Mouse (Mus musculus): ENCODE results near the gene Itpa. TPM values are rescaled to one million over a fixed set of nuclear protein-coding genes. Genes with fewer than 3 reads are reported as not detected.

The Itpa gene
- polyA plus RNA-seq, 1 experiment from 2014 or later: 77.0 TPM

DNA sequence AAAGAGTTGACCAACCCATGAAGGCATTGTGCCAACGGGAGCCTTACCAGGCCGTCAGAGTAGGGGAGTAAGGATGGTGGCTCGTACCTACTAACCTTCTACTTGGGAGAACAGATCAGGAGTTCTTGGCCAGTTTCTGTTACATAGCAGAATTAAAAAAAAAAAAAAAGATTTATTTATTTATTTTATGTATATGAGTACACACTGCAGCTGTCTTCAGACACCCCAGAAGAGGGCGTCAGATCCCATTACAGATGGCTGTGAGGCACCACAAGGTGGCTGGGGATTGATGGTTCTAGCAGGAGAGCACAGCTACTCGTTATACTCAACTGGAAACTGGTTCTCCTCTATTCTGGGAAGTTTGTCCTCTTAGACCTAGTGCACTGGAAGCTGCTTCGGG lies 37.8 kb downstream of the Itpa start:
- H3K9me3 ChIP-seq (ENCODE audit: control insufficient read depth, low read length): no peaks in the 10 kb centered on the region
- 77% methylated on average over 6 of the region's 6 CpGs for WGBS

DNA sequence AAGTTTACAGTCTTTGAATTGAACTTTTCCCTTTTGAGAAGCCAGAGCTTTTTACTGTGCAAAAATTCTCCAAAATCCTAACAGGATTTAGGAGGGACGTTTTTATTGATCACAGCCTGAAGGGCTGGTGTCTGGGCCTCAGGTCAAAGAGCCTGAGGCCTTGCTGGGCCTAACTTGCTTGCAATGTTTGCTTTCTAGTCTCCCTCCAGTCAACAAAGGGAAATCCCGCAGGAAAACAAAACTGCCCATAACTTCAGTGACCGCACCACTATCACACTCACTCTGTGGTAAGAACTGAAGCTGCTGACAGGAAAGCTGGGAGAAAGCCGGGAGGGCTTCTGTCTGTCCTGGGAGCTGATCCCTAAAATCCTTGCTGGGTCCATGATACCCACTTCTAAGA lies 39.2 kb downstream of the Itpa start:
- Histone ChIP-seq H3K4me3 (ENCODE audit: control insufficient read depth in 1 of 2, insufficient read depth in 1 of 2, low read depth in 1 of 2, low read length in 2 of 2) (no peak overlapping the region), H3K27me3 (ENCODE audit: control insufficient read depth, insufficient read depth, low read length) (no peaks in the 10 kb centered on the region), H3K9ac (ENCODE audit: low read length) (no peak overlapping the region), H3K4me2 (ENCODE audit: low read length) (no peak overlapping the region), H3K4me1 (ENCODE audit: control insufficient read depth in 2 of 2, insufficient read depth in 2 of 2, low read length in 2 of 2) (peaks cover 4 to 12% of the 10 kb centered on the region in 2 experiments; a peak in 3 of 4 replicates), H3K27ac (replicated peaks in 1 of 2; ENCODE audit: control insufficient read depth in 1 of 2, insufficient read depth in 1 of 2, low read depth in 2 of 2, low read length in 2 of 2) (no peak overlapping the region), H3K9me3 (ENCODE audit: control insufficient read depth, low read length) (no peaks in the 10 kb centered on the region), H3K36me3 (ENCODE audit: control insufficient read depth, insufficient read depth, low read length) (peaks cover 44% of the 10 kb centered on the region)
- ATAC-seq (ENCODE audit: insufficient number of reproducible peaks, insufficient read depth, low FRiP score, low read depth): no peak
- WGBS: 57% methylated on average over 4 of the region's 4 CpGs

More for the DNA sequence above, 37.8 kb downstream of the Itpa start:
- Histone ChIP-seq H3K9ac (ENCODE audit: low read length) (no peak overlapping the region), H3K36me3 (ENCODE audit: control insufficient read depth, insufficient read depth, low read length) (peaks cover 29% of the 10 kb centered on the region), H3K27ac (replicated peaks in 1 of 2; ENCODE audit: control insufficient read depth in 1 of 2, insufficient read depth in 1 of 2, low read depth in 2 of 2, low read length in 2 of 2) (no peak overlapping the region), H3K4me2 (ENCODE audit: low read length) (no peak overlapping the region), H3K4me1 (ENCODE audit: control insufficient read depth in 2 of 2, insufficient read depth in 2 of 2, low read length in 2 of 2) (peaks cover 4 to 12% of the 10 kb centered on the region in 2 experiments; a peak in 3 of 4 replicates), H3K27me3 (ENCODE audit: control insufficient read depth, insufficient read depth, low read length) (no peaks in the 10 kb centered on the region), H3K4me3 (ENCODE audit: control insufficient read depth in 1 of 2, insufficient read depth in 1 of 2, low read depth in 1 of 2, low read length in 2 of 2) (no peak overlapping the region)
- ATAC-seq (ENCODE audit: insufficient number of reproducible peaks, insufficient read depth, low FRiP score, low read depth): no peak

DNA sequence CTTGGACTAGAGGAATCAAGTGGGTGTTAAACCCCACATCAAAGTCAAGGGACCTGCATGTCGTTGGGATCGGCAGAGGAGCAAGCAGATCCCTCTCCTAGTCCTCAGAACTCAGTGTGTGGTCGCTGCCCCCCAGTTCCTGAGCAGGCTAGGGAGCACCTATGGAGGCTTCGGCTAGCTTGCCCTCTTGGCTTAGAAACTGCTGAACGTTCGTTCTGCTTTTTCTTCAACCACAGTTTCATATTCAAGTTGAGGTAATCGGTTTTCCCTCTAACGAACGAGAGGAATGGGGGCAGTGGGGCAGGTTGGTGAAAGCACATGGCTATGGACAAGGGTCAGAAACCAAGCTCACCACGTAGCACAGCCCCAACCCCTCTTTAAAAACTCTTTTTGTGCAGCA lies 39.6 kb downstream of the Itpa start:
- no peak for ATAC-seq (ENCODE audit: insufficient number of reproducible peaks, insufficient read depth, low FRiP score, low read depth)
- Histone ChIP-seq H3K4me2 (ENCODE audit: low read length) (no peak overlapping the region), H3K9me3 (ENCODE audit: control insufficient read depth, low read length) (no peaks in the 10 kb centered on the region), H3K27ac (replicated peaks in 1 of 2; ENCODE audit: control insufficient read depth in 1 of 2, insufficient read depth in 1 of 2, low read depth in 2 of 2, low read length in 2 of 2) (no peak overlapping the region), H3K27me3 (ENCODE audit: control insufficient read depth, insufficient read depth, low read length) (no peaks in the 10 kb centered on the region), H3K36me3 (ENCODE audit: control insufficient read depth, insufficient read depth, low read length) (peaks cover 48% of the 10 kb centered on the region), H3K4me3 (ENCODE audit: control insufficient read depth in 1 of 2, insufficient read depth in 1 of 2, low read depth in 1 of 2, low read length in 2 of 2) (no peak overlapping the region), H3K4me1 (ENCODE audit: control insufficient read depth in 2 of 2, insufficient read depth in 2 of 2, low read length in 2 of 2) (peaks cover 4 to 12% of the 10 kb centered on the region in 2 experiments; a peak in 3 of 4 replicates), H3K9ac (ENCODE audit: low read length) (no peak overlapping the region)
- WGBS: 64% methylated on average over 10 of the region's 10 CpGs

DNA sequence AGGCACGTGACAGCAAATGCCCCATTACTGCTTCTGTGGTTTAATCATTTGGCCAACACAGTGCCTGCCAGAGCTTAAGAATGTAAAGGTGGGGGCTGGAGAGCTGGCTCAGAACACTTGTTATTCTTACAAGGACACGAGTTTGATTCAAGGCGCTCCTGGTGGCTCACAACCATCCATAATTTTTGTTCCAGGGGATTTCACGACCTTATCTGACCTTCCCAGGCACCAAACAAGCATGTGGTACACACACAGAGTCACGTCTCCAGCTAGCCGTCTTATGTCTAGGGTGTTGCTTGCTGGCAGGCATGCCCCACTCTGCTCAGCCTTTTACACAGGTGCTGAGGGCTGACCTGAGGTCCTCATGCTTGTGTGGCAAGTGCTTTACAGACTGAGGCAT lies 50.5 kb downstream of the Itpa start:
- Histone ChIP-seq H3K36me3 (ENCODE audit: control insufficient read depth, insufficient read depth, low read length) (peaks cover 95% of the 10 kb centered on the region), H3K4me1 (ENCODE audit: control insufficient read depth in 2 of 2, insufficient read depth in 2 of 2, low read length in 2 of 2) (no peaks in the 10 kb centered on the region), H3K9me3 (ENCODE audit: control insufficient read depth, low read length) (no peaks in the 10 kb centered on the region), H3K27me3 (ENCODE audit: control insufficient read depth, insufficient read depth, low read length) (no peaks in the 10 kb centered on the region), H3K4me2 (ENCODE audit: low read length) (no peak overlapping the region), H3K9ac (ENCODE audit: low read length) (no peak overlapping the region), H3K27ac (replicated peaks in 1 of 2; ENCODE audit: control insufficient read depth in 1 of 2, insufficient read depth in 1 of 2, low read depth in 2 of 2, low read length in 2 of 2) (no peak overlapping the region), H3K4me3 (ENCODE audit: control insufficient read depth in 1 of 2, insufficient read depth in 1 of 2, low read depth in 1 of 2, low read length in 2 of 2) (no peak overlapping the region)
- 66% methylated on average over 6 of the region's 6 CpGs for WGBS
- no peak for ATAC-seq (ENCODE audit: insufficient number of reproducible peaks, insufficient read depth, low FRiP score, low read depth)

DNA sequence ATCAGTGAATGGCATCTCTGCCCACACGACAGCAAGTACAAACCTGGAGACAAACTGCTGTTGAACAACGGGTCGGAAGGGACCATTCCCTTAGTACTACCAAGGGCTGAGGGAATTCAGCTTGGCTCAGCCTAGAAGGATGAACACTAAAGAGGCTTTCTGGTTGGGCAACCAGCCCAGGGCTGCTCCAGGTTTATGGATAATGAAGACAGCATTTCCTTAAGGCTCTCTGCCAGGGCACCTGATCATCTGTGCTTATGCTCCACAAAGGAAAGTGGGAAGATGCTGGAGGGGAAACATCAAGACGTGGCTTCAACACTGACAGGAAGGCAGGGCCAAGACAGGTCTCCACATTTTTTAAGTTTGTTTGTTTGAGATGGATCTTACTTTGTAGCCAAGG lies 57.0 kb downstream of the Itpa start:
- Histone ChIP-seq H3K36me3 (ENCODE audit: control insufficient read depth, insufficient read depth, low read length) (peaks cover 98% of the 10 kb centered on the region), H3K4me3 (ENCODE audit: control insufficient read depth in 1 of 2, insufficient read depth in 1 of 2, low read depth in 1 of 2, low read length in 2 of 2) (no peak overlapping the region), H3K4me2 (ENCODE audit: low read length) (no peak overlapping the region), H3K4me1 (ENCODE audit: control insufficient read depth in 2 of 2, insufficient read depth in 2 of 2, low read length in 2 of 2) (no peaks in the 10 kb centered on the region), H3K9ac (ENCODE audit: low read length) (no peak overlapping the region), H3K27me3 (ENCODE audit: control insufficient read depth, insufficient read depth, low read length) (no peaks in the 10 kb centered on the region), H3K27ac (replicated peaks in 1 of 2; ENCODE audit: control insufficient read depth in 1 of 2, insufficient read depth in 1 of 2, low read depth in 2 of 2, low read length in 2 of 2) (no peak overlapping the region), H3K9me3 (ENCODE audit: control insufficient read depth, low read length) (no peaks in the 10 kb centered on the region)
- 89% methylated on average over 4 of the region's 4 CpGs for WGBS
- ATAC-seq (ENCODE audit: insufficient number of reproducible peaks, insufficient read depth, low FRiP score, low read depth): no peak

DNA sequence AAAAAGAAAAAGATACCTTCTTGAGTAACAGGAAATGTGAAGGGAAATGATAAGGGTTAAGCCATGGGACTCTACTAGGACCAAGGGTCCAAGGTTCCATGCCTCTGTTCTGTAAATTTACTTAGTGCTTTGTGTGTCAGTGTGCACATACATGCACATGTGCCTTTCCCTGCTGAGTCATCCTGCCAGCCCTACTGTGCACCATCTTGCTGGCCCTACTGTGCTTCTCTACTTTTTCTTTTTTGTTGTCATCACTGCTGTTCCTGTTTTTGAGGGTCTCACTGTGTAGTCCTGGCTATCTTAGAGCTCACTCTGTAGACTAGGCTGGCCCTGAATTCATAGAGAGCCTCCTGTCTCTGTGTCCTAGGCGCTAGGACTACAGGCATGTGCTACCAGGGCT lies 60.3 kb downstream of the Itpa start:
- H3K9me3 ChIP-seq (ENCODE audit: control insufficient read depth, low read length): no peaks in the 10 kb centered on the region; the same call in 1 of the 2 replicates
- no peak overlapping the region for H3K4me3 ChIP-seq (ENCODE audit: control insufficient read depth in 1 of 2, insufficient read depth in 1 of 2, low read depth in 1 of 2, low read length in 2 of 2)
- no peaks in the 10 kb centered on the region for H3K4me1 ChIP-seq (ENCODE audit: control insufficient read depth in 2 of 2, insufficient read depth in 2 of 2, low read length in 2 of 2)
- ATAC-seq (ENCODE audit: insufficient number of reproducible peaks, insufficient read depth, low FRiP score, low read depth): no peak
- H3K4me2 ChIP-seq (ENCODE audit: low read length): no peak overlapping the region
- WGBS: 86% methylated on average over 1 of the region's 1 CpGs
- H3K36me3 ChIP-seq (ENCODE audit: control insufficient read depth, insufficient read depth, low read length): peaks cover 96% of the 10 kb centered on the region
- H3K9ac ChIP-seq (ENCODE audit: low read length): no peak overlapping the region
- no peaks in the 10 kb centered on the region for H3K27me3 ChIP-seq (ENCODE audit: control insufficient read depth, insufficient read depth, low read length)
- no peak overlapping the region for H3K27ac ChIP-seq (replicated peaks in 1 of 2; ENCODE audit: control insufficient read depth in 1 of 2, insufficient read depth in 1 of 2, low read depth in 2 of 2, low read length in 2 of 2)

DNA sequence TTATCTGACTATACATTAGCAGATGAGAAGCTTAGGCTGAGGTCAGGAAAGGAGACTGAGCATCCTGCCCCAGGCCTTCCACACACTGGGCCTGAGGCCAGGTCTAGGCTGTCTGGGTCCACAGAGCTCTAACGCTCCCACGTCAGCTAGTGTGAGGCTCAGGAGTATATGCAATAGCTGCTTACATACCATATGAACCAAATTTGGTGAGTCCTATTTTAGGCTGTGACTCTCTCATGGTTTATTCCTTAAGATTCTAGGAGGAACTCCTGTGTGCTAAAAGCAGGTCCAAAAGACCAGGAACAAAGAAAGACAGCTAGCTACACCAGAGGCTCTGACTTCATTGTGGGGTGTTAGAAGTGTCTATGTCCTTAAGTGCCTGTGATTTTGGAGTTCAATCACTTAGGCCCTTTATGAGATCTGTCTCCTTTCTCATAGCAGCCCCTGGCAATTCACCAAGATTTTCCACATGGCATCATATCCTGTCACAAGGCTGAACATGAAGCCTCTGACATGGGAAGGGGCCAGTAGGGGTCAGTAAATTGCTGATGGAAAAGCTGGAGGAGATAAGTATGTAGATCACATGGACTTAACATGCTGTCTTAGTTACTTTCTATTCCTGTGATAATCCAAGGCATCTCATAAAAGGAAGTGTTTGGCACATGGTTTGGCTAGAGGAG lies 61.6 kb downstream of the Itpa start:
- no peak overlapping the region for H3K9ac ChIP-seq (ENCODE audit: low read length)
- H3K9me3 ChIP-seq (ENCODE audit: control insufficient read depth, low read length): no peaks in the 10 kb centered on the region; the same call in 1 of the 2 replicates
- H3K4me2 ChIP-seq (ENCODE audit: low read length): no peak overlapping the region
- H3K27me3 ChIP-seq (ENCODE audit: control insufficient read depth, insufficient read depth, low read length): no peaks in the 10 kb centered on the region
- H3K36me3 ChIP-seq (ENCODE audit: control insufficient read depth, insufficient read depth, low read length): peaks cover 94% of the 10 kb centered on the region
- H3K27ac ChIP-seq (replicated peaks in 1 of 2; ENCODE audit: control insufficient read depth in 1 of 2, insufficient read depth in 1 of 2, low read depth in 2 of 2, low read length in 2 of 2): no peak overlapping the region
- H3K4me1 ChIP-seq (ENCODE audit: control insufficient read depth in 2 of 2, insufficient read depth in 2 of 2, low read length in 2 of 2): no peaks in the 10 kb centered on the region
- WGBS: 86% methylated on average over 2 of the region's 2 CpGs
- H3K4me3 ChIP-seq (ENCODE audit: control insufficient read depth in 1 of 2, insufficient read depth in 1 of 2, low read depth in 1 of 2, low read length in 2 of 2): no peak overlapping the region
- ATAC-seq (ENCODE audit: insufficient number of reproducible peaks, insufficient read depth, low FRiP score, low read depth): no peak

DNA sequence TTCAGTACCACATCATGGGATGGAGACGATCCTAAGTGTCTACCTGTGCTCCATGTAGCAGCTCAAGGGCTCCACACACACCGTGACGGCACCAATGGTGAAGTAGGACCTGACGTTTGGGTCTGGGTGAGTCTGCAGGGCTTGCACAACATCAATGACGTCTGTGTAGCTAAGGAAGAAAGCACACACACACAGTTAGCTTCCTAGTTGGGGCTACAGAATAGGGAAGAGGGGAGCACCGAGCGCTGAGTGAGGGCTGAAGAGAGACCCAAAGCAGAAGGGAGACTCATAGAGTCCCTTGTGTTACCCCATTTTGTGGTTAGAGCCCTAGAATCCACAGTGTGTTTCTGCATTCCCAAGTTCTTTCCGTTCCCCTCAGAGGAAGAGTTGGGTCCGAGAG lies 63.3 kb downstream of the Itpa start:
- peaks cover 93% of the 10 kb centered on the region for H3K36me3 ChIP-seq (ENCODE audit: control insufficient read depth, insufficient read depth, low read length)

More for the DNA sequence above, 63.3 kb downstream of the Itpa start:
- no peak for ATAC-seq (ENCODE audit: insufficient number of reproducible peaks, insufficient read depth, low FRiP score, low read depth)
- WGBS: 90% methylated on average over 9 of the region's 9 CpGs
- H3K9ac ChIP-seq (ENCODE audit: low read length): no peak overlapping the region
- no peaks in the 10 kb centered on the region for H3K27me3 ChIP-seq (ENCODE audit: control insufficient read depth, insufficient read depth, low read length)
- no peak overlapping the region for H3K27ac ChIP-seq (replicated peaks in 1 of 2; ENCODE audit: control insufficient read depth in 1 of 2, insufficient read depth in 1 of 2, low read depth in 2 of 2, low read length in 2 of 2)
- H3K9me3 ChIP-seq (ENCODE audit: control insufficient read depth, low read length): no peaks in the 10 kb centered on the region; the same call in 1 of the 2 replicates
- no peaks in the 10 kb centered on the region for H3K4me1 ChIP-seq (ENCODE audit: control insufficient read depth in 2 of 2, insufficient read depth in 2 of 2, low read length in 2 of 2)
- H3K4me3 ChIP-seq (ENCODE audit: control insufficient read depth in 1 of 2, insufficient read depth in 1 of 2, low read depth in 1 of 2, low read length in 2 of 2): no peak overlapping the region
- H3K4me2 ChIP-seq (ENCODE audit: low read length): no peak overlapping the region

All from heart, embryonic 14.5 days (tissue).